Mouse (Mus musculus) neural tube, embryonic 15.5 days (tissue): ENCODE measurements around the gene Tmem63c. TPM values are rescaled to one million over a fixed set of nuclear protein-coding genes. Genes with fewer than 3 reads are reported as not detected.

Experiments
- ATAC-seq: fragments of 200-750 bp; cut with Nextera tagmentation; 2 replicates; pipeline ENCODE4 v1.8.0; 2017; ENCODE audit warnings: mild to moderate bottlenecking, moderate TSS enrichment, moderate library complexity; ENCODE audit not compliant: low FRiP score
- H3K27ac ChIP-seq: fragments of 300-500 bp; sonication (generic); replicated peaks from 2 replicates; pipeline ENCODE4 v1.5.1; 2015; ENCODE audit warnings: mild to moderate bottlenecking, inconsistent platforms
- H3K27me3 ChIP-seq: fragments of 300-500 bp; sonication (generic); replicated peaks from 2 replicates; pipeline ENCODE4 v1.6.1; 2015; ENCODE audit warnings: inconsistent platforms
- H3K36me3 ChIP-seq: fragments of 300-500 bp; sonication (generic); 2 replicates; pipeline ENCODE4 v1.6.1; 2015; ENCODE audit warnings: inconsistent platforms
- H3K4me1 ChIP-seq: fragments of 300-500 bp; sonication (generic); 2 replicates; pipeline ENCODE4 v1.6.1; 2015; ENCODE audit warnings: inconsistent platforms
- H3K4me2 ChIP-seq: fragments of 300-500 bp; sonication (generic); 2 replicates; pipeline ENCODE4 v1.6.1; 2015; ENCODE audit warnings: inconsistent platforms, mild to moderate bottlenecking, moderate library complexity
- H3K4me3 ChIP-seq: fragments of 300-500 bp; sonication (generic); replicated peaks from 2 replicates; pipeline ENCODE4 v1.5.1; 2015; ENCODE audit warnings: mild to moderate bottlenecking, inconsistent platforms
- H3K9ac ChIP-seq: fragments of 300-500 bp; sonication (generic); replicated peaks from 2 replicates; pipeline ENCODE4 v1.6.1; 2015; ENCODE audit warnings: mild to moderate bottlenecking, inconsistent platforms
- H3K9me3 ChIP-seq: fragments of 300-500 bp; sonication (generic); replicated peaks from 2 replicates; pipeline ENCODE4 v1.6.1; 2016; ENCODE audit warnings: inconsistent platforms
- WGBS: fragments of 180-500 bp; shearing (Covaris S2); methylation state at CpG from one replicate; pipeline ENCODE4 v1.1.7; 2015; ENCODE audit warnings: mixed read lengths; 5-methylcytosine and 5-hydroxymethylcytosine counted together
- polyA plus RNA-seq: library from polyadenylated mRNA; unstranded; fragments of >200 nt; fragmentation: Nextera tagmentation; extraction: Ambion mirVana; gene quantifications from 2 replicates; pipeline ENCODE4 v1.2.1, GENCODE M21; 2015

Gene Tmem63c
- polyA plus RNA-seq, 1 experiment from 2014 or later = 12.3 TPM

- no peak for ATAC-seq
- peaks cover 48% of the 10 kb centered on the region for H3K4me1 ChIP-seq
- H3K27ac ChIP-seq = no peak overlapping the region
- no peaks in the 10 kb centered on the region for H3K36me3 ChIP-seq
- H3K27me3 ChIP-seq = peaks cover 64% of the 10 kb centered on the region
- no peak overlapping the region for H3K4me2 ChIP-seq
- no peak overlapping the region for H3K9ac ChIP-seq
- no peak overlapping the region for H3K4me3 ChIP-seq
- no peaks in the 10 kb centered on the region for H3K9me3 ChIP-seq
- WGBS = 48% methylated on average over 16 of the region's 16 CpGs
Observed at GRCm38 (mm10) chr12:86988227-86988626, 32.9 kb upstream of the Tmem63c start.

GRCm38 (mm10) chr12:86989378-86989777, 31.8 kb upstream of the Tmem63c start:
- no peak for ATAC-seq
- no peaks in the 10 kb centered on the region for H3K9me3 ChIP-seq
- WGBS = 5% methylated on average over 15 of the region's 15 CpGs
- no peak overlapping the region for H3K27ac ChIP-seq
- H3K4me1 ChIP-seq = peaks cover 41% of the 10 kb centered on the region
- H3K4me3 ChIP-seq = peak overlapping the region; percentile 61
- H3K9ac ChIP-seq = peak overlapping the region; percentile 70
- peaks cover 56% of the 10 kb centered on the region for H3K27me3 ChIP-seq
- H3K4me2 ChIP-seq = peak overlapping the region; percentile 83
- no peaks in the 10 kb centered on the region for H3K36me3 ChIP-seq

GRCm38 (mm10) chr12:86989890-86990754, 31.0 kb upstream of the Tmem63c start, which contains the start of gene Zdhhc22:
TSS of gene Zdhhc22 (minus strand) at chr12:86990430.
- peak; percentile 78 for ATAC-seq
- Histone ChIP-seq H3K4me2 (peak within 1 kb of the TSS; percentile 83), H3K9ac (peak within 1 kb of the TSS; percentile 70), H3K27ac (peak within 1 kb of the TSS; percentile 74), H3K4me3 (peak within 1 kb of the TSS; percentile 61), H3K4me1 (peaks cover 39% of the 10 kb centered on the region), H3K36me3 (no peaks in the 10 kb centered on the region), H3K27me3 (peaks cover 49% of the 10 kb centered on the region), H3K9me3 (no peaks in the 10 kb centered on the region)
- under 1% methylated on average over 56 of the region's 68 CpGs for WGBS

GRCm38 (mm10) chr12:86990755-86991110, 30.4 kb upstream of the Tmem63c start:
- Histone ChIP-seq H3K9me3 (no peaks in the 10 kb centered on the region), H3K4me2 (peak overlapping the region; percentile 83), H3K27me3 (peaks cover 43% of the 10 kb centered on the region), H3K36me3 (no peaks in the 10 kb centered on the region), H3K4me1 (peaks cover 39% of the 10 kb centered on the region), H3K9ac (peak overlapping the region; percentile 70), H3K27ac (0 out of 2 replicates have a peak overlapping the region, but pooled peaks have one; percentile 33), H3K4me3 (peak overlapping the region; percentile 61)
- no peak; the same call in 1 of the 2 replicates for ATAC-seq
- 55% methylated on average over 2 of the region's 2 CpGs for WGBS

- peaks cover 12% of the 10 kb centered on the region for H3K27me3 ChIP-seq
- no peak overlapping the region for H3K9ac ChIP-seq
- no peak overlapping the region for H3K4me2 ChIP-seq
- no peak for ATAC-seq
- H3K9me3 ChIP-seq = no peaks in the 10 kb centered on the region
- WGBS = 38% methylated on average over 4 of the region's 4 CpGs
- H3K27ac ChIP-seq = no peak overlapping the region
- no peak overlapping the region for H3K4me3 ChIP-seq
- no peaks in the 10 kb centered on the region for H3K36me3 ChIP-seq
- H3K4me1 ChIP-seq = peaks cover 35% of the 10 kb centered on the region
Observed at GRCm38 (mm10) chr12:86994166-86994565, 27.0 kb upstream of the Tmem63c start.

GRCm38 (mm10) chr12:86994776-86995175, 26.4 kb upstream of the Tmem63c start:
- Histone ChIP-seq H3K9ac (no peak overlapping the region), H3K9me3 (no peaks in the 10 kb centered on the region), H3K36me3 (no peaks in the 10 kb centered on the region), H3K27ac (no peak overlapping the region), H3K27me3 (peaks cover 6% of the 10 kb centered on the region), H3K4me2 (no peak overlapping the region), H3K4me1 (peaks cover 30% of the 10 kb centered on the region), H3K4me3 (no peak overlapping the region)
- no peak for ATAC-seq
- 59% methylated on average over 3 of the region's 3 CpGs for WGBS

- Histone ChIP-seq H3K36me3 (no peaks in the 10 kb centered on the region), H3K4me2 (no peak overlapping the region), H3K27me3 (0 out of 2 replicates have a peak, but pooled peaks cover 2% of the 10 kb centered on the region), H3K9ac (no peak overlapping the region), H3K4me1 (peaks cover 28% of the 10 kb centered on the region), H3K9me3 (no peaks in the 10 kb centered on the region), H3K27ac (no peak overlapping the region), H3K4me3 (no peak overlapping the region)
- 83% methylated on average over 6 of the region's 6 CpGs for WGBS
- ATAC-seq = no peak
Observed at GRCm38 (mm10) chr12:86995931-86996330, 25.2 kb upstream of the Tmem63c start.

GRCm38 (mm10) chr12:86998699-86999098, 22.4 kb upstream of the Tmem63c start:
- Histone ChIP-seq H3K4me3 (no peak overlapping the region), H3K4me2 (no peak overlapping the region), H3K9ac (no peak overlapping the region), H3K36me3 (no peaks in the 10 kb centered on the region), H3K27ac (no peak overlapping the region), H3K9me3 (no peaks in the 10 kb centered on the region), H3K27me3 (no peaks in the 10 kb centered on the region), H3K4me1 (peaks cover 21% of the 10 kb centered on the region)
- ATAC-seq = no peak
- 86% methylated on average over 4 of the region's 4 CpGs for WGBS

- Histone ChIP-seq H3K4me3 (no peak overlapping the region), H3K9me3 (no peaks in the 10 kb centered on the region), H3K36me3 (no peaks in the 10 kb centered on the region), H3K27ac (no peak overlapping the region), H3K4me1 (peaks cover 17% of the 10 kb centered on the region), H3K4me2 (no peak overlapping the region), H3K27me3 (no peaks in the 10 kb centered on the region), H3K9ac (no peak overlapping the region)
- WGBS = 77% methylated on average over 10 of the region's 10 CpGs
- ATAC-seq = no peak
Observed at GRCm38 (mm10) chr12:86999283-86999820, 21.8 kb upstream of the Tmem63c start.

- Histone ChIP-seq H3K27ac (no peak overlapping the region), H3K4me1 (peaks cover 16% of the 10 kb centered on the region), H3K36me3 (no peaks in the 10 kb centered on the region), H3K9ac (no peak overlapping the region), H3K9me3 (no peaks in the 10 kb centered on the region), H3K4me2 (no peak overlapping the region), H3K4me3 (no peak overlapping the region), H3K27me3 (no peaks in the 10 kb centered on the region)
- no peak for ATAC-seq
- WGBS = 63% methylated on average over 5 of the region's 5 CpGs
Observed at GRCm38 (mm10) chr12:87000151-87000839, 20.8 kb upstream of the Tmem63c start.

GRCm38 (mm10) chr12:87000840-87001176, 20.3 kb upstream of the Tmem63c start:
- H3K27me3 ChIP-seq = no peaks in the 10 kb centered on the region
- peaks cover 16% of the 10 kb centered on the region for H3K4me1 ChIP-seq
- no peak overlapping the region for H3K4me2 ChIP-seq
- H3K9me3 ChIP-seq = no peaks in the 10 kb centered on the region
- H3K36me3 ChIP-seq = no peaks in the 10 kb centered on the region
- 30% methylated on average over 6 of the region's 6 CpGs for WGBS
- H3K9ac ChIP-seq = no peak overlapping the region
- ATAC-seq = peak; percentile 40
- H3K4me3 ChIP-seq = no peak overlapping the region
- H3K27ac ChIP-seq = no peak overlapping the region
